Mouse (Mus musculus): ENCODE results near the gene Cacng2. TPM values are rescaled to one million over a fixed set of nuclear protein-coding genes. Genes with fewer than 3 reads are reported as not detected.

The Cacng2 gene
- polyA plus RNA-seq, 1 experiment from 2014 or later: not detected

GRCm38 (mm10) chr15:78096004-78096403 is 23.8 kb downstream of the Cacng2 start:
- no peak overlapping the region for H3K27ac ChIP-seq
- ATAC-seq (replicated peaks; ENCODE audit: low FRiP score, low read depth) (no peak), DNase-seq (ENCODE audit: low spot score) (no peak)
- no peak overlapping the region for H3K4me3 ChIP-seq (replicated peaks; ENCODE audit: low read depth, low read length)
- H3K9ac ChIP-seq (ENCODE audit: low read depth, low read length): no peak overlapping the region
- H3K4me2 ChIP-seq (ENCODE audit: low read length): no peak overlapping the region
- H3K4me1 ChIP-seq (replicated peaks; ENCODE audit: insufficient read depth, low read length): no peaks in the 10 kb centered on the region
- no peaks in the 10 kb centered on the region for H3K36me3 ChIP-seq (ENCODE audit: insufficient read depth, low read length)
- H3K9me3 ChIP-seq (replicated peaks; ENCODE audit: low read length): no peaks in the 10 kb centered on the region
- no peaks in the 10 kb centered on the region for H3K27me3 ChIP-seq (ENCODE audit: insufficient read depth, low read length)
- no peak for TF ChIP-seq CTCF (IDR thresholded peaks at IDR 0.05; ENCODE audit: low read depth)
- WGBS: 89% methylated on average over 16 of the region's 16 CpGs

DNA sequence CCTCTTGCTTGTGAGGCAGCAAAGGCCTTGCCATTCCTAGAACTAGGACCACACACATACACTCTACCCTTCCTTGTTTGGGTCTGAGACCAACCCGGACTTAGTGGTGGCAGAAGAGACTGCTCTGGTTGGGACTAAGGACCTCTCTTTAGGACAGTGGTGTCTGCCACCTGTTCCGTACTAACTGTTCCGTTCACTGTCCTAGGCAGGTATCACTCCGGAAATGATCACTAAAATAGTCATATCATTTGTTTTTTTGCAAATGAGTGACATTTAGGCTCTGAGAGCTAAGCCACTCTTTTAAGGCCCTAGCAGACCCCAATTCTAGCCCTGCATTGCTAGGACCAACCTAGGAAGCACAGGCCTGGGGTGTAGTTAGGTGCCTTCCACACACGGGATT is 26.2 kb downstream of the Cacng2 start:
- no peaks in the 10 kb centered on the region for H3K4me1 ChIP-seq (replicated peaks; ENCODE audit: insufficient read depth, low read length)
- no peak overlapping the region for H3K27ac ChIP-seq
- H3K4me2 ChIP-seq (ENCODE audit: low read length): no peak overlapping the region
- H3K9ac ChIP-seq (ENCODE audit: low read depth, low read length): no peak overlapping the region
- no peak for ATAC-seq (replicated peaks; ENCODE audit: low FRiP score, low read depth)
- no peak overlapping the region for H3K4me3 ChIP-seq (replicated peaks; ENCODE audit: low read depth, low read length)
- no peak for TF ChIP-seq CTCF (IDR thresholded peaks at IDR 0.05; ENCODE audit: low read depth)
- no peaks in the 10 kb centered on the region for H3K9me3 ChIP-seq (replicated peaks; ENCODE audit: low read length)
- no peaks in the 10 kb centered on the region for H3K36me3 ChIP-seq (ENCODE audit: insufficient read depth, low read length)
- DNase-seq (ENCODE audit: low spot score): no peak
- no peaks in the 10 kb centered on the region for H3K27me3 ChIP-seq (ENCODE audit: insufficient read depth, low read length)
- 86% methylated on average over 5 of the region's 5 CpGs for WGBS

DNA sequence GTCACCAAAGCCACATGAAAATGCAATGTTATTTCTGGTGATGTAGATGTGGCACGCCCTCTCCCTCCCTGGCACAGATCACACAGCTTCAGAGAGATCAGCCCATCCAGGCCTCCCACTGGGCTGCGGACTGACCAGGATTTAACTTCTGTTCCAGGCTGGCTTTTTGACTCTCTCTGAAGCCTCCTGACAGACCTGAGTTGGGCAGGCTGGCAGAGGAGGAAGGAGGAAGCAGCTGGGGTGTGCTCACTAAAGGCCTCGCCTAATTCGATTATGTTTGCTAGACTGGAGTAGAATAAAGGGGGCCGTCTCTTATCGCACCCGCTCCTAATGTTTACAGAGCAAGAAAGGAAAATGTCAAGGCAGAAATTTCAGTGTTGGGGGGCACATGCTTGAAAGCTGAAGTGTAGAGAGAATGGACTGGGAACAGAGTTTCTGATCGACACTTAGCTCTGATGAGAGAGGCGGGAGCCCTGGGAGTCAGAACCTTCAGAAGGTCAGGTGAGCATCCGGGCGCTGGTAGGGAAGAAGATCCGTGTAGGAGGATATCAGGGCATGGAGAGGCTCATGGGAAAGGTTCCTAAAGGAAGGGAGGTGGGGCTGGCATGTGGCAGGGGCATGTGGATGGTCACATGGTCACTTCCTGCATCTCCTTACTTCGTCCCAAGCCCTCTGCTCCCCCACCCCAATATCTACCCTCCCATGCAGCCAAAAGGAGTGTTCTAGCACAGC is 36.8 kb downstream of the Cacng2 start:
- H3K27ac ChIP-seq: no peak overlapping the region
- no peaks in the 10 kb centered on the region for H3K4me1 ChIP-seq (replicated peaks; ENCODE audit: insufficient read depth, low read length)
- no peak overlapping the region for H3K4me2 ChIP-seq (ENCODE audit: low read length)
- no peaks in the 10 kb centered on the region for H3K27me3 ChIP-seq (ENCODE audit: insufficient read depth, low read length)
- 71% methylated on average over 13 of the region's 13 CpGs for WGBS
- no peaks in the 10 kb centered on the region for H3K9me3 ChIP-seq (replicated peaks; ENCODE audit: low read length)
- no peak for ATAC-seq (replicated peaks; ENCODE audit: low FRiP score, low read depth)
- DNase-seq (ENCODE audit: low spot score): no peak
- no peak for TF ChIP-seq CTCF (IDR thresholded peaks at IDR 0.05; ENCODE audit: low read depth)
- no peaks in the 10 kb centered on the region for H3K36me3 ChIP-seq (ENCODE audit: insufficient read depth, low read length)
- no peak overlapping the region for H3K4me3 ChIP-seq (replicated peaks; ENCODE audit: low read depth, low read length)
- no peak overlapping the region for H3K9ac ChIP-seq (ENCODE audit: low read depth, low read length)

DNA sequence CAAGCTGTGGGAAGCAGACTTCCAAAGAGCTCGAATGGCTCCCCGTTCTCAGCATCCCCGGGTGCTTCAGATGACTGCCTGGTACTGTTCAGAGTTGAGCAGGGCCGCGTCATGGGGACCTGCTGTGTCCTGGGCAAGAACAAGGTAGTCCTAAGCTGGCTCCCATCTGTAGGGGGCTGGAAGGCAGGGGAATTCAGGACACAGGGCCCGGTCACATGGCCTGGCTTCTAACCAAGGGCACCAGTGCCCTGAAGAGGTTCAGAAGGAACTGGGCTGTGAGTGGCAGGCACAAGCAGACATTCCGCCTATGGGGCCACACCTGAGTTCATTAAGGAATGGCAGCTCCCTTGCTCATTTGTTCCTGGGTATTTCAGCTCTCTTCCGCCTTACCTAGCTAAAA is 37.7 kb downstream of the Cacng2 start:
- TF ChIP-seq CTCF (IDR thresholded peaks at IDR 0.05; ENCODE audit: low read depth): no peak
- Histone ChIP-seq H3K4me2 (ENCODE audit: low read length) (no peak overlapping the region), H3K9ac (ENCODE audit: low read depth, low read length) (no peak overlapping the region), H3K4me3 (replicated peaks; ENCODE audit: low read depth, low read length) (no peak overlapping the region), H3K27me3 (ENCODE audit: insufficient read depth, low read length) (no peaks in the 10 kb centered on the region), H3K27ac (no peak overlapping the region), H3K36me3 (ENCODE audit: insufficient read depth, low read length) (no peaks in the 10 kb centered on the region), H3K9me3 (replicated peaks; ENCODE audit: low read length) (no peaks in the 10 kb centered on the region), H3K4me1 (replicated peaks; ENCODE audit: insufficient read depth, low read length) (no peaks in the 10 kb centered on the region)
- 46% methylated on average over 8 of the region's 8 CpGs for WGBS
- DNase-seq (ENCODE audit: low spot score) (no peak), ATAC-seq (replicated peaks; ENCODE audit: low FRiP score, low read depth) (no peak)

GRCm38 (mm10) chr15:78081384-78081783 is 38.4 kb downstream of the Cacng2 start:
- no peaks in the 10 kb centered on the region for H3K9me3 ChIP-seq (replicated peaks; ENCODE audit: low read length)
- WGBS: 87% methylated on average over 7 of the region's 7 CpGs
- H3K27ac ChIP-seq: no peak overlapping the region
- no peak for TF ChIP-seq CTCF (IDR thresholded peaks at IDR 0.05; ENCODE audit: low read depth)
- no peak overlapping the region for H3K9ac ChIP-seq (ENCODE audit: low read depth, low read length)
- H3K4me2 ChIP-seq (ENCODE audit: low read length): no peak overlapping the region
- no peaks in the 10 kb centered on the region for H3K4me1 ChIP-seq (replicated peaks; ENCODE audit: insufficient read depth, low read length)
- H3K4me3 ChIP-seq (replicated peaks; ENCODE audit: low read depth, low read length): no peak overlapping the region
- no peak for DNase-seq (ENCODE audit: low spot score)
- ATAC-seq (replicated peaks; ENCODE audit: low FRiP score, low read depth): no peak
- no peaks in the 10 kb centered on the region for H3K36me3 ChIP-seq (ENCODE audit: insufficient read depth, low read length)
- H3K27me3 ChIP-seq (ENCODE audit: insufficient read depth, low read length): no peaks in the 10 kb centered on the region

GRCm38 (mm10) chr15:78080326-78080725 is 39.5 kb downstream of the Cacng2 start:
- Histone ChIP-seq H3K27me3 (ENCODE audit: insufficient read depth, low read length) (no peaks in the 10 kb centered on the region), H3K4me1 (replicated peaks; ENCODE audit: insufficient read depth, low read length) (no peaks in the 10 kb centered on the region), H3K36me3 (ENCODE audit: insufficient read depth, low read length) (no peaks in the 10 kb centered on the region), H3K9ac (ENCODE audit: low read depth, low read length) (no peak overlapping the region), H3K9me3 (replicated peaks; ENCODE audit: low read length) (no peaks in the 10 kb centered on the region), H3K4me3 (replicated peaks; ENCODE audit: low read depth, low read length) (no peak overlapping the region), H3K27ac (no peak overlapping the region), H3K4me2 (ENCODE audit: low read length) (no peak overlapping the region)
- WGBS: 78% methylated on average over 4 of the region's 4 CpGs
- TF ChIP-seq CTCF (IDR thresholded peaks at IDR 0.05; ENCODE audit: low read depth): no peak
- ATAC-seq (replicated peaks; ENCODE audit: low FRiP score, low read depth) (no peak), DNase-seq (ENCODE audit: low spot score) (no peak)
